In the genomic region with DNA sequence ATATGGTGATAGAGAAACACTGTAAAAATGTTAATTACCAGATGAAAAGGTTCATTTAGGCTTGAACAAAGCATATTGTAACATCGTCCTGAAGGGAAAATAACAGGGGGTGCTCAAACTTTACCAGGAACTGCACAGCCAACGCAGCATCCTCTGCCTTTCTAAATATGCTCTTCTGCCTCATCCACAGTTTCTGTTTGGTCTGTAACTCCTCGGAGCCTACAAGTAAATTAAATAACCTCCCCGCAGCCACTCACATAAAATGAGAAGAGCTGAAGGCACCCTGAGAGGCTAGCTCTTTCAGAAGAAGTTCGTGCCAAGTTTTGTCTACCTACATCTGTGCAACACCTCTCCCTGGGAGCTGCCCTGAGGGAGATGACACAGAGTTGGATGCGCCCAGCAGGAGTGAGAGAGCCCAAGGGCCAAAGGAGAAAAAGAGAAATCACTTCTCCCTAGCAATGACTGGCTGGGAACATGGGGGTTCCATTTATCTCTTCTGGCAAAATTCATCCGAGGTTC, we compare ENCODE assay signal across 34 mouse cellular contexts. TPM values are rescaled to one million over a fixed set of nuclear protein-coding genes. Genes with fewer than 3 reads are reported as not detected.
DNase-seq lines count a peak whose midpoint lies in the region; TF ChIP-seq lines count a peak whose summit lies in the region.
"Had no signal": no experiment of that assay in that cellular context is flagged by ENCODE, and none has a peak within 500 bp of the region (broad histone marks: within the 10 kb centered on the region; RNA-seq: fewer than 3 reads in every experiment).

No protein-coding gene starts in this region.

- TF ChIP-seq CTCF in left cerebral cortex, adult 2 months (IDR thresholded peaks at IDR 0.05), result no peak

- intact Hi-C loops in left cerebral cortex, adult 2 months (cut with DNase I), result no loop called here
- intact Hi-C loops in left cerebral cortex, postnatal 4 days (cut with DNase I), result no loop called here

- 0 out of 2 replicates have a peak overlapping the region, but pooled peaks have one; percentile 19 for H3K27ac ChIP-seq in left cerebral cortex, adult 2 months
- H3K27ac ChIP-seq: embryonic facial prominence, embryonic 15.5 days; forebrain, embryonic 12.5 days; hindbrain, embryonic 10.5 days; hindbrain, embryonic 15.5 days; intestine, embryonic 15.5 days; kidney, postnatal 0 days; limb, embryonic 10.5 days; limb, embryonic 15.5 days; liver, embryonic 13.5 days; midbrain, embryonic 13.5 days; neural tube, embryonic 15.5 days; stomach, embryonic 15.5 days had no signal

- DNase-seq in cerebellum, adult 11-12 months, result peak; percentile 36
- no peak for DNase-seq in cerebellum, postnatal 4 days (ENCODE audit: low spot score in 2 of 2)
- peak in 1 of 2 experiments; percentile 28 for DNase-seq in left cerebral cortex, adult 2 months (ENCODE audit: extremely low spot score in 1 of 2, low spot score in 2 of 2)
- no peak for DNase-seq in left cerebral cortex, postnatal 4 days
- peak; percentile 72 for DNase-seq in brain, adult 2 months (ENCODE audit: low read depth, low spot score)
- DNase-seq in cerebellum, adult 9-11 months, result peak; percentile 42
- no peak for DNase-seq in MN1 (ENCODE audit: low spot score)
- no peak for DNase-seq in kidney, adult 18-20 months
- DNase-seq: adrenal gland, postnatal 25 days; forebrain, postnatal 0 days; gastrocnemius, postnatal 14 days; heart, postnatal 14 days; kidney, adult 8-10 months; kidney, postnatal 4 days; layer of hippocampus, adult 9-11 months; liver, embryonic 13.5 days; lung, adult 18-20 months; lung, postnatal 4 days; thymus, adult 18-20 months; thymus, postnatal 25 days had no signal

- no peak overlapping the region for H3K4me3 ChIP-seq in left cerebral cortex, adult 2 months
- H3K4me3 ChIP-seq: embryonic facial prominence, embryonic 15.5 days; forebrain, embryonic 12.5 days; hindbrain, embryonic 10.5 days; hindbrain, embryonic 15.5 days; intestine, embryonic 15.5 days; limb, embryonic 10.5 days; limb, embryonic 15.5 days; liver, embryonic 13.5 days; megakaryocyte, embryonic 14.5 days; midbrain, embryonic 13.5 days; neural tube, embryonic 15.5 days; stomach, embryonic 15.5 days had no signal

RNA-seq across cellular contexts. Expression of a gene that starts 16.3 kb away (rescaled TPM):
- total RNA-seq in left cerebral cortex, adult 2 months (2021), result 100 to 1,000 TPM; 394 to 401 TPM
- total RNA-seq in left cerebral cortex, postnatal 4 days (2021), result 100 to 1,000 TPM; 158 to 169 TPM
- total RNA-seq: granulocyte monocyte progenitor cell, adult 5-6 weeks; monocyte, adult 5-6 weeks had no signal

Comparison
In these comparisons a context has a peak if more than half of its experiments do, and no peak if none do; other contexts are left out.
1. DNase-seq: peak in cerebellum, adult 11-12 months (single experiment), brain, adult 2 months (single experiment) and cerebellum, adult 9-11 months (single experiment); none in cerebellum, postnatal 4 days (0 of 2), left cerebral cortex, postnatal 4 days (single experiment), MN1 (single experiment) and kidney, adult 18-20 months (single experiment).